Mouse (Mus musculus): ENCODE measurements around the gene Tmprss5.

Tmprss5 gene

GRCm38 (mm10) chr9:49081107-49081506 is at the start of gene Tmprss5:
Gene Tmprss5 (plus strand): TSS chr9:49081260.
- CTCF ChIA-PET, result interaction anchor here (0.5 to 4.6 kb wide), 43 partner anchors 11 to 934 kb away, joined by 3 to 88 read pairs (median 3); partner anchors contain the start of genes Ttc12 (in 3 of the 4), Drd2 (in 1 of the 4) and Zw10 (in 1 of the 4)
- POLR2A ChIA-PET, result interaction anchor here (0.7 to 3.3 kb wide), 26 partner anchors 15 to 1444 kb away, joined by 3 to 15 read pairs (median 4); partner anchors contain the start of genes Ttc12 (in 2 of the 4) and Htr3a (in 1 of the 4)

GRCm38 (mm10) chr9:49034764-49035163 is 46.3 kb upstream of the Tmprss5 start:
- ChIA-PET CTCF (no interaction called here), POLR2A (no interaction called here)

DNA sequence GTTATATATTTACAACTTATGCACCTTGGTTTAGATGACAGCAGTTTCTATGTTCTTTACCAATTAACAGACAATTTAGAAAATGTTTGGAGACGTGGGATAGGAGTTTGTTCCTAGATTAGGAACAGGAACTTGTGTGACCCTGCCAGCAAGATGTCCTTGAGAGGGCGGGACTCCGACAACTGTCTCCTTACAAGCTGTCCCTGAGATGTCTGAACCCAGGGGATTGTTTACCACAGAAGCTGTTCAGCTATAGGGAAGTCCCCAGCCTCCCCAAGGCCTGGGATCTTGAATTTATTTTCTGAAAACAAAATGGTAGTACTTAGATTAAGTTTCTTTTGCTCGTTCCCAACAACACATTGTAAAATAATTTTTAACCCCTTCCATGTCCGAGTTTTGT is 30.2 kb upstream of the Tmprss5 start:
- ChIA-PET POLR2A (interaction anchor here in 3 of 4 experiments (0.6 to 4.8 kb wide), 13 partner anchors 8 to 417 kb away, joined by 3 to 49 read pairs (median 4); no protein-coding TSS in a partner anchor), CTCF (interaction anchor here in 3 of 4 experiments (0.6 to 2.0 kb wide), 21 partner anchors 8 to 438 kb away, joined by 3 to 12 read pairs (median 4); partner anchors contain the start of gene Ttc12 (in 1 of the 3))

- ChIA-PET POLR2A (interaction anchor here in 3 of 4 experiments (0.8 to 4.8 kb wide), 14 partner anchors 8 to 64 kb away, joined by 3 to 49 read pairs (median 4); no protein-coding TSS in a partner anchor), CTCF (interaction anchor here (0.5 to 2.0 kb wide), 34 partner anchors 9 to 437 kb away, joined by 3 to 12 read pairs (median 4); partner anchors contain the start of genes Tmprss5 (in 1 of the 4) and Ttc12 (in 1 of the 4))
These were observed 29.7 kb upstream of the Tmprss5 start for GRCm38 (mm10) chr9:49051349-49051748.

DNA sequence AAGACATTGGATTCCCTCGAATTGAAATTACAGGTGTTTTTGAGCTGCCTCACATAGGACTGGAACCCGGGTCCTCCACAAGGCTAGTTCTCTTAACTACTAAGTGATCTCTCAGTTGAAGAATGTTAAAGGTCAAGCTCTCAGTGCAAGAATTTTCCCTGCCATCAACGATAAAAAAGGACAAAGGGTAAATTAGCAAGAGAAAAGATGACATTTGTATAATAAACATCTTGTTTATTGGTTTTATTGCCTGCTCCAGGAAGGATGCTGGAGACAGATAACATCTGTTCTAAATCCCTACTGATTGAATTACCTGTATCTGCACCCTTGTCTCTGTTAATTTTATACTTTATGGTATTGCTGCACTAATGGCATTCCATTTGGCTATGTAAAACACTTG is 27.0 kb upstream of the Tmprss5 start:
- POLR2A ChIA-PET, result interaction anchor here in 2 of 4 experiments (0.8 to 4.9 kb wide), 21 partner anchors 9 to 435 kb away, joined by 3 to 50 read pairs (median 5); partner anchors contain the start of gene Usp28 (in 1 of the 2)
- CTCF ChIA-PET, result interaction anchor here in 2 of 4 experiments (1.1 to 1.8 kb wide), 2 partner anchors 432 to 435 kb away, joined by 4 read pairs; partner anchors contain the start of gene Ttc12 (in 1 of the 2)

- ChIA-PET CTCF (interaction anchor here in 2 of 4 experiments (0.6 to 1.3 kb wide), 3 partner anchors 26 to 634 kb away, joined by 3 to 4 read pairs (median 3); partner anchors contain the start of gene Tmprss5 (in 1 of the 2)), POLR2A (interaction anchor here in 3 of 4 experiments (0.6 to 4.9 kb wide), 28 partner anchors 10 to 430 kb away, joined by 3 to 50 read pairs (median 4); partner anchors contain the start of gene Ttc12 (in 1 of the 3))
These were observed 25.5 kb upstream of the Tmprss5 start, which contains the start of gene Zw10 for GRCm38 (mm10) chr9:49055333-49056205. Gene Zw10 (plus strand): TSS chr9:49055613.

GRCm38 (mm10) chr9:49076847-49077246 is 4.2 kb upstream of the Tmprss5 start:
- ChIA-PET CTCF (interaction anchor here in 2 of 4 experiments (0.6 to 0.7 kb wide), 2 partner anchors 20 to 37 kb away, joined by 3 to 6 read pairs; no protein-coding TSS in a partner anchor), POLR2A (no interaction called here)

GRCm38 (mm10) chr9:49081561-49081960 is 501 bp downstream of the Tmprss5 start:
- ChIA-PET POLR2A (interaction anchor here (0.5 to 3.3 kb wide), 27 partner anchors 14 to 1444 kb away, joined by 3 to 15 read pairs (median 4); partner anchors contain the start of genes Ttc12 (in 2 of the 4) and Htr3a (in 1 of the 4)), CTCF (interaction anchor here (0.5 to 4.6 kb wide), 48 partner anchors 11 to 933 kb away, joined by 3 to 88 read pairs (median 3); partner anchors contain the start of genes Ttc12 (in 3 of the 4), Drd2 (in 1 of the 4) and Zw10 (in 1 of the 4))

GRCm38 (mm10) chr9:49087317-49087716 is 6.3 kb downstream of the Tmprss5 start:
- ChIA-PET POLR2A (interaction anchor here in 2 of 4 experiments (1.0 to 1.2 kb wide), 4 partner anchors 17 to 399 kb away, joined by 3 to 4 read pairs (median 3); partner anchors contain the start of gene Ttc12 (in 1 of the 2)), CTCF (interaction anchor here in 3 of 4 experiments (1.0 to 2.0 kb wide), 4 partner anchors 399 to 401 kb away, joined by 3 to 11 read pairs (median 6); partner anchors contain the start of gene Ttc12 (in 1 of the 3))

- ChIA-PET CTCF (interaction anchor here in 2 of 4 experiments (0.8 to 1.1 kb wide), 3 partner anchors 9 to 17 kb away, joined by 3 to 4 read pairs (median 3); partner anchors contain the start of gene Tmprss5 (in 1 of the 2)), POLR2A (interaction anchor here in 2 of 4 experiments (1.1 to 1.3 kb wide), 3 partner anchors 9 to 384 kb away, joined by 3 to 5 read pairs (median 4); no protein-coding TSS in a partner anchor)
These were observed 17.8 kb downstream of the Tmprss5 start for GRCm38 (mm10) chr9:49098871-49099270.

- ChIA-PET POLR2A (interaction anchor here in 3 of 4 experiments (0.5 to 0.8 kb wide), 3 partner anchors 114 to 402 kb away, joined by 3 read pairs; partner anchors contain the start of gene Ttc12 (in 1 of the 3)), CTCF (interaction anchor here in 1 of 4 experiments (1.0 kb wide), 2 partner anchors 14 to 21 kb away, joined by 3 read pairs; partner anchors contain the start of gene Tmprss5)
These were observed 21.3 kb downstream of the Tmprss5 start for GRCm38 (mm10) chr9:49102328-49102727.

- ChIA-PET CTCF (interaction anchor here in 2 of 4 experiments (0.6 to 0.7 kb wide), 2 partner anchors 13 to 535 kb away, joined by 3 read pairs; no protein-coding TSS in a partner anchor), POLR2A (interaction anchor here in 2 of 4 experiments (0.6 to 1.5 kb wide), 6 partner anchors 8 to 854 kb away, joined by 3 to 5 read pairs (median 3); partner anchors contain the start of gene Zw10 (in 1 of the 2))
These were observed 28.0 kb downstream of the Tmprss5 start for GRCm38 (mm10) chr9:49109101-49109500.

GRCm38 (mm10) chr9:49110476-49111220 is 29.6 kb downstream of the Tmprss5 start:
- ChIA-PET CTCF (interaction anchor here in 3 of 4 experiments (0.7 to 1.4 kb wide), 3 partner anchors 136 to 378 kb away, joined by 3 to 4 read pairs (median 3); no protein-coding TSS in a partner anchor), POLR2A (interaction anchor here in 3 of 4 experiments (0.6 to 1.5 kb wide), 9 partner anchors 10 to 376 kb away, joined by 3 to 6 read pairs (median 3); partner anchors contain the start of gene Ttc12 (in 1 of the 3))

DNA sequence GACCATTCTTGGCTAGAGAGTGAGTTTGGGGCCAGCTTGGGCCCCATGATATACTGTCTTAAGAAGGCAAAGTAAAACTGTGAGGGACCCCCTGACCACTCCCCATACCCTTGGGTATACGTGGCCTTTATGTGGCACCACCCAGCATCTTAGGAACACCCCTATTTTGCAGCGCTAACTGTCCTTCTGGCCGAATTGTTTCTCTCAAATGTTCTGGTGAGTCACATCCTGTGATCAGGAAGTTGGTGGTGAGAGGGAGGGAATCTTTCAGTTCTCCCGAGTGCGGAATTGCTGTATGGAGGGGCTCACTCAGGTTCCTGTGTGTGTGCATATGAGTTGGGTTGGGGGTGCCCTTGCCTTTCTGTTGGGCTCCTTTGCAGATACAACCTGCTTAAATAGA is 30.2 kb downstream of the Tmprss5 start:
- CTCF ChIA-PET, result interaction anchor here in 1 of 4 experiments (1.4 kb wide), 1 partner anchor 136 kb away, joined by 4 read pairs; no protein-coding TSS in a partner anchor
- POLR2A ChIA-PET, result interaction anchor here in 1 of 4 experiments (1.4 kb wide), 1 partner anchor 9 kb away, joined by 3 read pairs; no protein-coding TSS in a partner anchor

- CTCF ChIA-PET, result no interaction called here
These were observed 37.3 kb downstream of the Tmprss5 start for GRCm38 (mm10) chr9:49118271-49118825.

DNA sequence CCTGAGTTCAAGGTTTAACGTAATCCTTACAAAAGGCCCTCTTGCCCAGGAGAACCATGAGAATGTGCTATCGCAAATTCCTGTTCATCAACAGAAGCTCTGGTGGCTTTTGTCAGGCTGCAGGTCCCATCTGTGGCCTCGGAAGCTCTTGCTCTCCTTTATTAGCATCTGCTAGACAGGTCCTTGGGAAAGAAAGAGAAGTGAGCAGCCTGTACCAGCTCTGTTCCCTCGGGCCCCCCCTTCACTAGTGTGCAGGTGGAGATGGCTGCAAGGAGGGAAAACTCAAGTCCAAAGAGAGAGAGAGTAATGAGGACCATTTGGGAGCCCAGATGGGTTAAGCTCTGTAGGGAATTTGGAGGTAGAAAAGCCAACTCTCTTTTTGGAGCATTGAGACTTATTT is 38.7 kb downstream of the Tmprss5 start:
- ChIA-PET POLR2A (no interaction called here), CTCF (no interaction called here)

More at GRCm38 (mm10) chr9:49118271-49118825, 37.3 kb downstream of the Tmprss5 start:
- POLR2A ChIA-PET, result interaction anchor here in 2 of 4 experiments (0.5 kb wide), 2 partner anchors 9 to 886 kb away, joined by 3 read pairs; no protein-coding TSS in a partner anchor

GRCm38 (mm10) chr9:49125706-49126105 is 44.6 kb downstream of the Tmprss5 start:
- CTCF ChIA-PET, result no interaction called here
- POLR2A ChIA-PET, result no interaction called here
